Mouse (Mus musculus): Measurements from ENCODE around the gene Capn15. TPM values are rescaled to one million over a fixed set of nuclear protein-coding genes. Genes with fewer than 3 reads are reported as not detected.

Capn15 gene
- polyA plus RNA-seq (2012; ENCODE audit: low replicate concordance): 61.6 and 119 TPM in 2 replicates

DNA sequence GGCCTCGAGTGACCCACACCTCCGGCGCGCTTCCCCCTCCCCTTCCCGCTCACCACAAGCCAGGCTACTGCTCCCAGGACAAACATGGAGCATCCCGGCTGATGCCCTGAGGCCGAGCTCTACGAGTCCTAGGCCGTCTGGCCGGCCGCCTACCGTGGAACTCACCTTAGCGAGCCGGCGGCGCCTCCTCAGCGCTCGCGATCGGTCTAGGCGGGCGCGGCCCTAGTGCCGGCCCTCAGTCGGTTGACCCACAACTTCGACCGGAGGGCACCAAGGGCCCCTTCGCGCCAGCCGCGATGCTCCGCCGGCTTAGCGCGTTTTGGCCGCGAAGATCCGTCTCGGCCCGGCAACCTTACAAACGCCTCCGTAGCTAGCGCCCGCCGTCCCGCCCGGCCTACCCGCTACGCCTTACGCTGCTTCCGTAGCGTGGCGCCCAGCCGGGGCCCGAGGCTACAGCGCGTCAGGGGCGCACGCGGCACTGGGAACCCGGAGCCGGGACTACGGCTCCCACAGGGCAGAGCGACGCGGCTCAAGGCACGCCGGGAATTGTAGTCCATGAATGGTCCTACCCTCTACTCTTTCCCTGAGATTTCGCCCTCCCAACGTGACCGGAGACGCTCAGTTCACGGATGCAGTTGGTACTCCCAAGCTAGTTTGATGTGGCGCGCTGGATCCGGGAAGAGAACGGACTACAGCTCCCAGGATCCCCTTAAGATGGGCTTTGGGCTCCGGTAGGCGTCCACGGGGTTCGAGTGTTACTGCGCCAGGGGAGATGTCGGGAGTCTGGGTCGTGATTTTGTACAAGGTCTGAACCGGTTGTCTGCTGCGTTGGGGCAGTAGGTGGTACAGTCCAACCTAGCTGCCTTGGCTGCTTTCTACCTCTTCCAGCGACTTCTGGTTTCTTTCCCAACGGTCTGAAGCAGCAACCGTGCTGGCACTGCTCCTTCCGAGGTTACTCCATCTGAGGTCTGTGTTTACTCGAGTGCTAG is at the start of gene Capn15:
TSS of gene Capn15 (minus strand) at position 491 of the 989 bp plus-strand sequence.

DNA sequence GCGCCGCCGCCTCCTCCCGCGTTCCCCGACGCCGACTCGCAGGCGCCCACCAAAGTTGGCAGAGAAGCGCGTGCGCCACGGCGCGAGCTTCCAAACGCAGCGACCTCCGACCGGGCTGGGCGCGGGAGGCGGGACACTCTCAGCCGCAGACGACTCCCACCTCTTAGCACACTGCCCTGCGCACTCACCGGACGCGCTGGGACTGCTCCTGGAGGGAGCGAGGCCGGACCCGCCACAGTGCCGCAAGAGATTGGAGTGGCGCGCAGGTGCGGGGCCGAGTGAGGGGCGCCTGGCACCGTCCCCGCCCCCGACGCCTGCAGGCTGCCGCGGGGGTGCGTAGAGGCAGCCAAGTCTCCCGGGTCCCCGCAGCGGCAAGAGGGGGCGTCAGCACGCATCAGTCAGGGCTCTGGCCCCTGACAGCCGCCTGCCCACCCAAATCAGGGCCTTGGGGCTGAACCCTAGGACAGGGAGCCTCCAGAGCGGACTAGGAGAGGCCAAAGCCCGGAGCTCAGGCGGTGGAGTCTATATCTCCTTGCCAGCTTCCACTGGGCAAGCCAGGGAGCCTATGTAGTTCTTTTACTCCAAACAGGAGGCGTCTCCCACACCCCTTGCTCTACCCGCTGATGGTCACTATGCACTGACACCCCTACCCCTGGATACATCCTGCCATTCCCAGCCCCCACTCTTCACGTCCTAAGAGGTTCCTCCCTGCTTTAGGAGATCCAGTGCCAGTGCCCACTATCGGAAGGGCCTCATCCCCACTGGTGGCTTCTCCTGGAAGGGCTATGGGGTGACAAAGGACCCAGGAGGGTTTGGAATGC is 33.6 kb downstream of the Capn15 start, which contains the start of gene A930017K11Rik:
TSS of gene A930017K11Rik (minus strand) at position 763 of the 821 bp plus-strand sequence.

GRCm38 (mm10) chr17:25944366-25945163 is 41.0 kb downstream of the Capn15 start, which contains the start of the genes Pigq and Nhlrc4:
TSS of gene Pigq (minus strand) at chr17:25944936.
TSS of gene Nhlrc4 (minus strand) at chr17:25944961.

DNA sequence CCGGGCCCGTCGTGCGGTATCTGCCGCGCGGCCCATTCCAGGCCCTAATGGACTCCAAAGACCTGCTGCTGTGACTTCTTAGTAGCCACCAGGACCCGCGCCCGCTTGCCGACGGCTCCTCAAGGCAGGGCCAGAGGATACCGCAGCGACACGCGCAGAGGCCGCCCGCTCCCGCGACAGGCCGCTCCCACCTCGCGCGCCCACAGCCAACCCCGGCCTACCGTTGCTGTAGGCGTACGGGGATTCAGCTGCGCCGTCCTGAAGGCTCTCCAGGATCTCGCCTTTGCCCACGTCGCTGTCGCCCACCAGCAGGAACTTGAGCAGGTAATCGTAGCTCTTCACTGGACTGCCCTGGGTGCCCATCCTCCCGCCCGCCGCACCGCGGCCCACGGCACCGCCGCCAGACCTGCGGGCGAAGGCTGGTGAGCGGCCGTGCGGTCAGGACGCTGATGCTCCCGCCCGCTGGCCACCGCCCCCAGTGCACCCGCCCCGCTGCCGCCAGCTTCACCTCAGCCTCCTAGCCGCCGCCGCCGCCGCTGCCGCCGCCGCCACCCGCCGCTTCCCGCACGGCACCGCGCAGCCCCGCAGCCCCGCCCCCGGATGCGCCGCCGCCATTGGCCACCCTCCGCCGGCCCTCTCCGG is 66.3 kb downstream of the Capn15 start, which contains the start of gene Rab40c:
TSS of gene Rab40c (minus strand) at position 584 of the 642 bp plus-strand sequence.

Other genes with a start within 250 kb of the Capn15 start
- not detected in 2 replicates for gene Mslnl, start 249.8 kb downstream of the Capn15 start, polyA plus RNA-seq (2012; ENCODE audit: low replicate concordance)
- gene Msln, start 231.4 kb downstream of the Capn15 start, polyA plus RNA-seq (2012; ENCODE audit: low replicate concordance): 0.06 TPM in 1 of 2 replicates, not detected in the other
- 16.2 and 23.3 TPM in 2 replicates for gene Narfl, start 212.0 kb downstream of the Capn15 start, polyA plus RNA-seq (2012; ENCODE audit: low replicate concordance)
- gene Haghl, start 200.1 kb downstream of the Capn15 start, polyA plus RNA-seq (2012; ENCODE audit: low replicate concordance): 34.3 and 35.1 TPM in 2 replicates
- gene Ccdc78, start 199.2 kb downstream of the Capn15 start, polyA plus RNA-seq (2012; ENCODE audit: low replicate concordance): not detected in 2 replicates
- gene Fam173a, start 192.9 kb downstream of the Capn15 start, polyA plus RNA-seq (2012; ENCODE audit: low replicate concordance): 23.5 and 44.0 TPM in 2 replicates
- not detected in 2 replicates for gene AC134908.4, start 190.1 kb downstream of the Capn15 start, polyA plus RNA-seq (2012; ENCODE audit: low replicate concordance)
- gene Metrn, start 188.7 kb downstream of the Capn15 start, polyA plus RNA-seq (2012; ENCODE audit: low replicate concordance): 51.5 and 71.8 TPM in 2 replicates
- gene Fbxl16, start 176.7 kb downstream of the Capn15 start, polyA plus RNA-seq (2012; ENCODE audit: low replicate concordance): 0.73 and 0.79 TPM in 2 replicates
- 3.5 and 10.2 TPM in 2 replicates for gene Wdr24, start 162.2 kb downstream of the Capn15 start, polyA plus RNA-seq (2012; ENCODE audit: low replicate concordance)
- 7.2 and 7.4 TPM in 2 replicates for gene Jmjd8, start 156.9 kb downstream of the Capn15 start, polyA plus RNA-seq (2012; ENCODE audit: low replicate concordance)
- gene Stub1, start 152.4 kb downstream of the Capn15 start, polyA plus RNA-seq (2012; ENCODE audit: low replicate concordance): 69.3 and 104 TPM in 2 replicates
- 2.5 and 3.8 TPM in 2 replicates for gene Rhbdl1, start 148.5 kb downstream of the Capn15 start, polyA plus RNA-seq (2012; ENCODE audit: low replicate concordance)
- 10.5 and 16.1 TPM in 2 replicates for gene Gm20683, start 144.0 kb downstream of the Capn15 start, polyA plus RNA-seq (2012; ENCODE audit: low replicate concordance)
- gene Rhot2, start 140.9 kb downstream of the Capn15 start, polyA plus RNA-seq (2012; ENCODE audit: low replicate concordance): 159 and 168 TPM in 2 replicates
- gene Wdr90, start 124.3 kb downstream of the Capn15 start, polyA plus RNA-seq (2012; ENCODE audit: low replicate concordance): 8.8 and 9.7 TPM in 2 replicates
- gene Mcrip2, start 117.0 kb downstream of the Capn15 start, polyA plus RNA-seq (2012; ENCODE audit: low replicate concordance): 23.1 and 35.5 TPM in 2 replicates
- gene Mettl26, start 110.7 kb downstream of the Capn15 start, polyA plus RNA-seq (2012; ENCODE audit: low replicate concordance): 39.0 and 56.9 TPM in 2 replicates
- gene Wfikkn1, start 104.9 kb downstream of the Capn15 start, polyA plus RNA-seq (2012; ENCODE audit: low replicate concordance): 0.97 and 2.3 TPM in 2 replicates
- 16.9 and 27.8 TPM in 2 replicates for gene Rab40c, start 66.1 kb downstream of the Capn15 start, polyA plus RNA-seq (2012; ENCODE audit: low replicate concordance)
- gene Pigq, start 40.9 kb downstream of the Capn15 start, polyA plus RNA-seq (2012; ENCODE audit: low replicate concordance): 98.3 and 349 TPM in 2 replicates
- gene Nhlrc4, start 40.8 kb downstream of the Capn15 start, polyA plus RNA-seq (2012; ENCODE audit: low replicate concordance): 5.3 TPM in 1 of 2 replicates, not detected in the other
- gene A930017K11Rik, start 33.2 kb downstream of the Capn15 start, polyA plus RNA-seq (2012; ENCODE audit: low replicate concordance): 0.05 TPM in 1 of 2 replicates, not detected in the other
- gene Rab11fip3, start 83.8 kb upstream of the Capn15 start, polyA plus RNA-seq (2012; ENCODE audit: low replicate concordance): 7.3 and 22.8 TPM in 2 replicates
- gene Decr2, start 104.5 kb upstream of the Capn15 start, polyA plus RNA-seq (2012; ENCODE audit: low replicate concordance): 0.60 and 0.89 TPM in 2 replicates
- 12.3 and 23.3 TPM in 2 replicates for gene Nme4, start 109.8 kb upstream of the Capn15 start, polyA plus RNA-seq (2012; ENCODE audit: low replicate concordance)
- gene Tmem8, start 127.5 kb upstream of the Capn15 start, polyA plus RNA-seq (2012; ENCODE audit: low replicate concordance): 16.6 and 22.7 TPM in 2 replicates
- 55.8 and 84.0 TPM in 2 replicates for gene Mrpl28, start 137.7 kb upstream of the Capn15 start, polyA plus RNA-seq (2012; ENCODE audit: low replicate concordance)
- 52.8 and 62.8 TPM in 2 replicates for gene Axin1, start 152.9 kb upstream of the Capn15 start, polyA plus RNA-seq (2012; ENCODE audit: low replicate concordance)
- gene Pdia2, start 213.3 kb upstream of the Capn15 start, polyA plus RNA-seq (2012; ENCODE audit: low replicate concordance): 1.3 TPM in 1 of 2 replicates, not detected in the other
- 7.4 and 8.8 TPM in 2 replicates for gene Rgs11, start 217.2 kb upstream of the Capn15 start, polyA plus RNA-seq (2012; ENCODE audit: low replicate concordance)
- gene Arhgdig, start 222.0 kb upstream of the Capn15 start, polyA plus RNA-seq (2012; ENCODE audit: low replicate concordance): 0.20 and 0.30 TPM in 2 replicates

All from hematopoietic multipotent progenitor cell, adult 10-12 weeks (in vitro differentiated cells).